Mouse (Mus musculus) spleen, postnatal 14 days (tissue): ENCODE data around the gene Dnajb14.
A peak's percentile ranks its signal among the peaks of the same experiment; 100 is the strongest.
"Not testable (repeated sequence)": the region's sequence is repeated elsewhere in the genome, so short reads cannot be mapped to it uniquely, and the experiment has no call there.

Source experiments
- DNase-seq, 2 experiments: peaks; one replicate each; pipeline ENCODE4 v3.0.0; 2021 to 2022; ENCODE audit warnings: low spot score in 2 of 2

The Dnajb14 gene

GRCm38 (mm10) chr3:137863330-137864123 lies 3.9 kb upstream of the Dnajb14 start:
- no peak for DNase-seq

GRCm38 (mm10) chr3:137864124-137864987 lies 3.1 kb upstream of the Dnajb14 start, which contains the start of gene H2afz:
Gene H2afz, plus strand, starts transcription at chr3:137864487.
- DNase-seq, result peak; percentile 97

- peak; percentile 77 to 86 for DNase-seq
These were observed 2.2 kb upstream of the Dnajb14 start for GRCm38 (mm10) chr3:137864988-137865982.

GRCm38 (mm10) chr3:137867133-137867436 lies 390 bp upstream of the Dnajb14 start:
- DNase-seq, result no peak

- no peak for DNase-seq
These were observed 829 bp downstream of the Dnajb14 start for GRCm38 (mm10) chr3:137868094-137868913.

- DNase-seq, result no peak
These were observed 1.9 kb downstream of the Dnajb14 start for GRCm38 (mm10) chr3:137869395-137869794.

GRCm38 (mm10) chr3:137879313-137879712 lies 11.8 kb downstream of the Dnajb14 start:
- DNase-seq, result no peak

- no peak for DNase-seq
These were observed 12.8 kb downstream of the Dnajb14 start for GRCm38 (mm10) chr3:137880109-137880748.

GRCm38 (mm10) chr3:137881093-137881492 lies 13.6 kb downstream of the Dnajb14 start:
- DNase-seq, result no peak

- DNase-seq, result no peak
These were observed 20.5 kb downstream of the Dnajb14 start for GRCm38 (mm10) chr3:137887961-137888360.

GRCm38 (mm10) chr3:137891089-137891488 lies 23.6 kb downstream of the Dnajb14 start:
- DNase-seq, result no peak

GRCm38 (mm10) chr3:137892118-137892517 lies 24.6 kb downstream of the Dnajb14 start:
- no peak for DNase-seq

GRCm38 (mm10) chr3:137893789-137894188 lies 26.3 kb downstream of the Dnajb14 start:
- no peak for DNase-seq

GRCm38 (mm10) chr3:137895196-137895595 lies 27.7 kb downstream of the Dnajb14 start:
- DNase-seq, result no peak

GRCm38 (mm10) chr3:137896386-137896785 lies 28.9 kb downstream of the Dnajb14 start:
- DNase-seq, result no peak

GRCm38 (mm10) chr3:137896867-137897266 lies 29.4 kb downstream of the Dnajb14 start:
- no peak for DNase-seq

GRCm38 (mm10) chr3:137897685-137898084 lies 30.2 kb downstream of the Dnajb14 start:
- no peak for DNase-seq

- DNase-seq, result no peak
These were observed 32.7 kb downstream of the Dnajb14 start for GRCm38 (mm10) chr3:137900149-137900548.

- no peak for DNase-seq
These were observed 45.6 kb downstream of the Dnajb14 start for GRCm38 (mm10) chr3:137913093-137913492.

GRCm38 (mm10) chr3:137914567-137914966 lies 47.1 kb downstream of the Dnajb14 start:
- DNase-seq, result not testable (repeated sequence)
